Mouse (Mus musculus) myocyte (in vitro differentiated cells): ENCODE measurements around the gene Tox2.

Experiments used
- E2F4 ChIP-seq: IDR thresholded peaks from one replicate; pipeline ENCODE4 v1.6.1; 2011; ENCODE audit warnings: mild to moderate bottlenecking, control low read depth, moderate library complexity; ENCODE audit not compliant: insufficient read depth
- MYOG ChIP-seq, 3 experiments: IDR thresholded peaks; one replicate each; pipeline ENCODE4 v1.6.1; 2011; ENCODE audit warnings: control low read depth in 2 of 3, low read depth in 2 of 3, mild to moderate bottlenecking in 2 of 3; ENCODE audit not compliant: insufficient read length in 2 of 3, control insufficient read depth in 1 of 3, insufficient read depth in 1 of 3
- POLR2A ChIP-seq: IDR thresholded peaks from one replicate; pipeline ENCODE4 v1.6.1; 2011; ENCODE audit warnings: low read depth, mild to moderate bottlenecking, control low read depth, moderate library complexity; ENCODE audit not compliant: insufficient read length
- TCF12 ChIP-seq: IDR thresholded peaks from one replicate; pipeline ENCODE4 v1.6.1; 2011; ENCODE audit warnings: mild to moderate bottlenecking, control low read depth; ENCODE audit not compliant: poor library complexity, insufficient read depth, severe bottlenecking
- TCF3 ChIP-seq: IDR thresholded peaks from one replicate; pipeline ENCODE4 v1.6.1; 2011; ENCODE audit warnings: low read depth, control low read depth; ENCODE audit not compliant: insufficient read length
- USF1 ChIP-seq: IDR thresholded peaks from one replicate; pipeline ENCODE4 v1.6.1; 2011; ENCODE audit warnings: low read depth, mild to moderate bottlenecking, control low read depth, moderate library complexity

GRCm38 (mm10) chr2:163285335-163285734, 82.4 kb downstream of the Tox2 start:
- TF ChIP-seq TCF3 (no peak), E2F4 (no peak), POLR2A (no peak), USF1 (no peak), TCF12 (no peak), MYOG (IDR thresholded peaks at IDR 0.05; ENCODE audit: control insufficient read depth in 1 of 3, insufficient read depth in 1 of 3, insufficient read length in 2 of 3, low read depth in 2 of 3) (no peak)
